Comparison of ENCODE assay signal across 12 mouse cellular contexts in genomic region chr3:50922832-50923231, GRCm38 (mm10).
"Had no signal": no experiment of that assay in that cellular context is flagged by ENCODE, and none has a peak within 500 bp of the region (broad histone marks: within the 10 kb centered on the region; RNA-seq: fewer than 3 reads in every experiment).

No protein-coding gene starts in this region.

- DNase-seq: kidney, adult 18-20 months; kidney, postnatal 14 days; liver; liver, embryonic 13.5 days; liver, postnatal 0 days; midbrain, embryonic 14.5 days; right cerebral cortex, postnatal 14 days; thymus, adult 18-20 months; thymus, postnatal 14 days had no signal

- H3K4me2 ChIP-seq: limb, embryonic 12.5 days; liver, embryonic 13.5 days; lung, embryonic 15.5 days; neural tube, embryonic 13.5 days had no signal

- H3K4me1 ChIP-seq: liver, embryonic 13.5 days; lung, embryonic 15.5 days had no signal

- H3K36me3 ChIP-seq: limb, embryonic 12.5 days; liver, embryonic 13.5 days; lung, embryonic 15.5 days; neural tube, embryonic 13.5 days had no signal

- H3K9me3 ChIP-seq: limb, embryonic 12.5 days; liver, embryonic 13.5 days; lung, embryonic 15.5 days; neural tube, embryonic 13.5 days had no signal

- H3K4me3 ChIP-seq: limb, embryonic 12.5 days; liver, embryonic 13.5 days; lung, embryonic 15.5 days; neural tube, embryonic 13.5 days had no signal

- H3K27me3 ChIP-seq: limb, embryonic 12.5 days; liver, embryonic 13.5 days; lung, embryonic 15.5 days; neural tube, embryonic 13.5 days had no signal

- H3K27ac ChIP-seq: limb, embryonic 12.5 days; liver, embryonic 13.5 days; lung, embryonic 15.5 days; neural tube, embryonic 13.5 days had no signal

- ATAC-seq: liver, postnatal 0 days had no signal

- H3K9ac ChIP-seq: limb, embryonic 12.5 days; liver, embryonic 13.5 days; liver, postnatal 0 days; lung, embryonic 15.5 days; neural tube, embryonic 13.5 days had no signal
